ENCODE assay signal across 24 mouse cellular contexts in the genomic region with DNA sequence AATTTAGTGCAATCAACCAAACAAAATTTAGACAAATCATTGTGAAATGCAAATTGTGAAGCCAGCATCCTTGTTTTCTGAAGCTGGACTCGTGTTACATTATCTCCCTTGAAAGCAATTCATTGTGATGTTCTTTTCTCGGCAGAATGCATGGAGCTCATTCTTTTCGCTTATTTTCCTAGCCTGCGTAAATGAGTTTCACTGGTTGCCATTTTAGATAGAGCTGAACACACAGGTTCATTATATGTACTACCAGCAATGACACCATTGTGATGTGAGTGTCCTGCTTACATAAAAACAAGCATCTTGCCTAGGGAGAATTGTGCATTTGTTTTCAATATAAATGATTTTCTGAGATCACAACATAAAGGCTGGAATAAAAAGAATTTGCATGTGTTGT.
A peak's percentile ranks its signal among the peaks of the same experiment; 100 is the strongest.
DNase-seq lines count a peak whose midpoint lies in the region; ATAC-seq lines count a peak whose summit lies in the region.
"Had no signal": no experiment of that assay in that cellular context is flagged by ENCODE, and none has a peak within 500 bp of the region (broad histone marks: within the 10 kb centered on the region; RNA-seq: fewer than 3 reads in every experiment).

No protein-coding gene starts in this region.

- WGBS in forebrain, embryonic 14.5 days: 13% methylated on average over 4 of the region's 4 CpGs
- WGBS in forebrain, embryonic 11.5 days: 29% methylated on average over 4 of the region's 4 CpGs
- WGBS in midbrain, embryonic 14.5 days: 45% methylated on average over 4 of the region's 4 CpGs

- no peaks in the 10 kb centered on the region for H3K36me3 ChIP-seq in forebrain, embryonic 14.5 days (ENCODE audit: control insufficient read depth, insufficient read depth, low read length)
- H3K36me3 ChIP-seq in forebrain, embryonic 11.5 days (ENCODE audit: control insufficient read depth, insufficient read depth, low read length): no peaks in the 10 kb centered on the region
- H3K36me3 ChIP-seq in midbrain, embryonic 14.5 days (ENCODE audit: control insufficient read depth, insufficient read depth, low read length): no peaks in the 10 kb centered on the region
- H3K36me3 ChIP-seq: embryonic facial prominence, embryonic 15.5 days; heart, embryonic 12.5 days; kidney, embryonic 15.5 days; limb, embryonic 13.5 days; liver, embryonic 12.5 days; neural tube, embryonic 12.5 days had no signal

- no peaks in the 10 kb centered on the region for H3K9me3 ChIP-seq in forebrain, embryonic 14.5 days (replicated peaks; ENCODE audit: control insufficient read depth, low read length)
- no peaks in the 10 kb centered on the region for H3K9me3 ChIP-seq in forebrain, embryonic 11.5 days (ENCODE audit: control insufficient read depth, low read length)
- H3K9me3 ChIP-seq in midbrain, embryonic 14.5 days (ENCODE audit: control insufficient read depth, low read length): no peaks in the 10 kb centered on the region
- H3K9me3 ChIP-seq: embryonic facial prominence, embryonic 15.5 days; heart, embryonic 12.5 days; kidney, embryonic 15.5 days; limb, embryonic 13.5 days; liver, embryonic 12.5 days; neural tube, embryonic 12.5 days had no signal

- H3K9ac ChIP-seq in forebrain, embryonic 14.5 days (ENCODE audit: low read length): no peak overlapping the region
- H3K9ac ChIP-seq in forebrain, embryonic 11.5 days (ENCODE audit: low read length): no peak overlapping the region
- H3K9ac ChIP-seq in midbrain, embryonic 14.5 days (replicated peaks; ENCODE audit: low read length): no peak overlapping the region
- H3K9ac ChIP-seq: embryonic facial prominence, embryonic 15.5 days; heart, embryonic 12.5 days; kidney, embryonic 15.5 days; limb, embryonic 13.5 days; liver, embryonic 12.5 days; neural tube, embryonic 12.5 days had no signal

- H3K4me2 ChIP-seq in forebrain, embryonic 14.5 days (ENCODE audit: low read length): no peak overlapping the region
- no peak overlapping the region for H3K4me2 ChIP-seq in forebrain, embryonic 11.5 days (ENCODE audit: low read depth, low read length, severe bottlenecking)
- H3K4me2 ChIP-seq in midbrain, embryonic 14.5 days (ENCODE audit: low read length): no peak overlapping the region
- H3K4me2 ChIP-seq: embryonic facial prominence, embryonic 15.5 days; heart, embryonic 12.5 days; kidney, embryonic 15.5 days; limb, embryonic 13.5 days; liver, embryonic 12.5 days; neural tube, embryonic 12.5 days had no signal

- ATAC-seq in forebrain, embryonic 14.5 days: no peak
- no peak for ATAC-seq in forebrain, embryonic 11.5 days (replicated peaks; ENCODE audit: low FRiP score)
- no peak for ATAC-seq in midbrain, embryonic 14.5 days (ENCODE audit: low FRiP score, low TSS enrichment)
- ATAC-seq: CD4-positive, CD25-positive, alpha-beta regulatory T cell, adult 4 months; intestine, postnatal 0 days; liver, embryonic 12.5 days had no signal

- no peak overlapping the region for H3K27ac ChIP-seq in forebrain, embryonic 14.5 days (ENCODE audit: low read depth, low read length)
- H3K27ac ChIP-seq in forebrain, embryonic 11.5 days (ENCODE audit: low read depth, low read length): no peak overlapping the region
- H3K27ac ChIP-seq in midbrain, embryonic 14.5 days (replicated peaks; ENCODE audit: low read depth, low read length): peak overlapping the region; percentile 46; the same call in 1 of the 2 replicates
- H3K27ac ChIP-seq: embryonic facial prominence, embryonic 15.5 days; kidney, embryonic 15.5 days; limb, embryonic 13.5 days; liver, embryonic 12.5 days; neural tube, embryonic 12.5 days had no signal

- H3K27me3 ChIP-seq in forebrain, embryonic 14.5 days (replicated peaks; ENCODE audit: control insufficient read depth, insufficient read depth, low read length): no peaks in the 10 kb centered on the region
- no peaks in the 10 kb centered on the region for H3K27me3 ChIP-seq in forebrain, embryonic 11.5 days (ENCODE audit: control insufficient read depth, insufficient read depth, low read length)
- H3K27me3 ChIP-seq in midbrain, embryonic 14.5 days (ENCODE audit: control insufficient read depth, insufficient read depth, low read length): no peaks in the 10 kb centered on the region
- H3K27me3 ChIP-seq: embryonic facial prominence, embryonic 15.5 days; heart, embryonic 12.5 days; kidney, embryonic 15.5 days; limb, embryonic 13.5 days; liver, embryonic 12.5 days; neural tube, embryonic 12.5 days had no signal

- H3K4me3 ChIP-seq in forebrain, embryonic 14.5 days (ENCODE audit: low read depth, low read length): no peak overlapping the region
- no peak overlapping the region for H3K4me3 ChIP-seq in forebrain, embryonic 11.5 days (ENCODE audit: low read depth, low read length)
- H3K4me3 ChIP-seq in midbrain, embryonic 14.5 days (replicated peaks; ENCODE audit: low read depth, low read length): no peak overlapping the region
- H3K4me3 ChIP-seq: embryonic facial prominence, embryonic 15.5 days; heart, embryonic 12.5 days; kidney, embryonic 15.5 days; limb, embryonic 13.5 days; liver, embryonic 12.5 days; neural tube, embryonic 12.5 days had no signal

- peak; percentile 33 for DNase-seq in forebrain, embryonic 14.5 days (ENCODE audit: low spot score)
- DNase-seq in forebrain, embryonic 11.5 days (ENCODE audit: low spot score): no peak
- peak; percentile 7 for DNase-seq in retina, postnatal 1 day
- DNase-seq in retina, embryonic 14.5 days (ENCODE audit: low spot score): no peak
- DNase-seq in midbrain, embryonic 14.5 days: peak; percentile 43
- DNase-seq in spleen, postnatal 10 days (ENCODE audit: low spot score in 2 of 2): no peak
- DNase-seq in layer of hippocampus, postnatal 10 days (ENCODE audit: low spot score in 2 of 2): no peak
- DNase-seq: adrenal gland, postnatal 25 days; cerebellum, adult 11 months; cerebellum, adult 9-11 months; gastrocnemius, postnatal 14 days; heart, adult 18-20 months; heart, postnatal 10 days; kidney, postnatal 36 days; lung, adult 18-20 months; lung, postnatal 10 days had no signal

- no peaks in the 10 kb centered on the region for H3K4me1 ChIP-seq in forebrain, embryonic 14.5 days (ENCODE audit: control insufficient read depth, insufficient read depth, low read length)
- H3K4me1 ChIP-seq in forebrain, embryonic 11.5 days (replicated peaks; ENCODE audit: control insufficient read depth, insufficient read depth, low read length): no peaks in the 10 kb centered on the region
- H3K4me1 ChIP-seq in midbrain, embryonic 14.5 days (ENCODE audit: control insufficient read depth, insufficient read depth, low read length): peaks cover 9% of the 10 kb centered on the region; the same call in 1 of the 2 replicates
- H3K4me1 ChIP-seq: embryonic facial prominence, embryonic 15.5 days; heart, embryonic 12.5 days; kidney, embryonic 15.5 days; limb, embryonic 13.5 days; liver, embryonic 12.5 days; neural tube, embryonic 12.5 days had no signal

Comparison
In these comparisons a context has a peak if more than half of its experiments do, and no peak if none do; other contexts are left out.
1. DNase-seq: peak in forebrain, embryonic 14.5 days (single experiment), retina, postnatal 1 day (single experiment) and midbrain, embryonic 14.5 days (single experiment); none in forebrain, embryonic 11.5 days (single experiment), retina, embryonic 14.5 days (single experiment), spleen, postnatal 10 days (0 of 2) and layer of hippocampus, postnatal 10 days (0 of 2).